Comparison of ENCODE assay signal across 8 mouse cellular contexts in genomic region chr1:129919385-129919784, GRCm38 (mm10).
DNase-seq lines count a peak whose midpoint lies in the region; ATAC-seq lines count a peak whose summit lies in the region.

No protein-coding gene starts in this region.

- peak; percentile 40 for DNase-seq in CD4-positive, CD25-positive, alpha-beta regulatory T cell, adult 2 months (ENCODE audit: low read depth, low spot score)
- DNase-seq in left cerebral cortex, postnatal 4 days, result peak; percentile 6
- no peak for DNase-seq in left cerebral cortex, postnatal 10 days (ENCODE audit: extremely low spot score in 1 of 2, low spot score in 2 of 2)
- peak; percentile 58 for DNase-seq in lung, postnatal 36 days
- DNase-seq in gastrocnemius, postnatal 4 days (ENCODE audit: low spot score in 2 of 2), result no peak
- DNase-seq in frontal cortex, postnatal 25 days (ENCODE audit: low spot score in 2 of 2), result no peak

- no peak for ATAC-seq in CD4-positive, CD25-positive, alpha-beta regulatory T cell, adult 4 months
- ATAC-seq in erythroblast, adult 5-6 weeks (replicated peaks; ENCODE audit: low FRiP score, poor library complexity, severe bottlenecking), result peak; percentile 75

- intact Hi-C loops in left cerebral cortex, postnatal 4 days (cut with DNase I), result no loop called here
- intact Hi-C loops in left cerebral cortex, postnatal 10 days (cut with DNase I), result no loop called here

Comparison
In these comparisons a context has a peak if more than half of its experiments do, and no peak if none do; other contexts are left out.
1. DNase-seq: peak in CD4-positive, CD25-positive, alpha-beta regulatory T cell, adult 2 months (single experiment), left cerebral cortex, postnatal 4 days (single experiment) and lung, postnatal 36 days (single experiment); none in left cerebral cortex, postnatal 10 days (0 of 2), gastrocnemius, postnatal 4 days (0 of 2) and frontal cortex, postnatal 25 days (0 of 2).